Mouse (Mus musculus) lung, postnatal 36 days (tissue): ENCODE data around the gene Psmd10.

Source experiments
- DNase-seq: peaks from one replicate; pipeline ENCODE4 v3.0.0; 2022; ENCODE audit warnings: mixed read lengths

Psmd10 gene

GRCm38 (mm10) chrX:140956272-140956940, at the start of gene Psmd10, which contains the start of gene Atg4a:
TSS of gene Psmd10 (minus strand) at chrX:140956728.
TSS of gene Atg4a (plus strand) at chrX:140956907.
- DNase-seq = peak; percentile 98

- no peak for DNase-seq
Observed at GRCm38 (mm10) chrX:140998885-140999284, 42.4 kb upstream of the Psmd10 start.

GRCm38 (mm10) chrX:140997912-140998545, 41.5 kb upstream of the Psmd10 start:
- no peak for DNase-seq

GRCm38 (mm10) chrX:140996909-140997516, 40.5 kb upstream of the Psmd10 start:
- DNase-seq = no peak

GRCm38 (mm10) chrX:140985256-140985655, 28.7 kb upstream of the Psmd10 start:
- no peak for DNase-seq

GRCm38 (mm10) chrX:140984795-140985194, 28.3 kb upstream of the Psmd10 start:
- DNase-seq = no peak

- peak; percentile 24 for DNase-seq
Observed at GRCm38 (mm10) chrX:140983206-140983960, 26.9 kb upstream of the Psmd10 start.

GRCm38 (mm10) chrX:140980163-140980562, 23.6 kb upstream of the Psmd10 start:
- no peak for DNase-seq

- peak; percentile 77 for DNase-seq
Observed at GRCm38 (mm10) chrX:140979546-140979945, 23.0 kb upstream of the Psmd10 start.

GRCm38 (mm10) chrX:140978943-140979342, 22.4 kb upstream of the Psmd10 start:
- no peak for DNase-seq

GRCm38 (mm10) chrX:140956959-140957358, 431 bp upstream of the Psmd10 start:
- DNase-seq = no peak

- DNase-seq = no peak
Observed at GRCm38 (mm10) chrX:140953618-140954017, 2.9 kb downstream of the Psmd10 start.

GRCm38 (mm10) chrX:140936271-140936670, 20.3 kb downstream of the Psmd10 start:
- DNase-seq = no peak

- DNase-seq = no peak
Observed at GRCm38 (mm10) chrX:140933263-140933662, 23.3 kb downstream of the Psmd10 start.

GRCm38 (mm10) chrX:140932066-140932465, 24.5 kb downstream of the Psmd10 start:
- no peak for DNase-seq

GRCm38 (mm10) chrX:140921321-140921720, 35.2 kb downstream of the Psmd10 start:
- DNase-seq = no peak

- DNase-seq = no peak
Observed at GRCm38 (mm10) chrX:140907360-140907759, 49.2 kb downstream of the Psmd10 start, which contains the start of gene Vsig1. TSS of gene Vsig1 (plus strand) at chrX:140907608.

- no peak for DNase-seq
Observed at GRCm38 (mm10) chrX:140903487-140903886, 53.0 kb downstream of the Psmd10 start.
